Mouse (Mus musculus) frontal cortex, adult (tissue): ENCODE measurements around the gene Mospd2.

ENCODE experiments used
- ATAC-seq: cut with Nextera tagmentation; 2 replicates; pipeline ENCODE4 v1.9.2; 2017; ENCODE audit warnings: mild to moderate bottlenecking, moderate library complexity, mixed read lengths; ENCODE audit not compliant: low TSS enrichment

The Mospd2 gene

GRCm38 (mm10) chrX:164980193-164980775 lies at the start of gene Mospd2, which contains the start of gene Fancb:
Gene Mospd2 (minus strand): TSS chrX:164980375.
Gene Fancb (plus strand): TSS chrX:164980592.
- ATAC-seq, result peak; percentile 100

- ATAC-seq, result no peak
These were observed 24.7 kb upstream of the Mospd2 start, which contains the start of gene Gm17604 for GRCm38 (mm10) chrX:165004779-165005324. Gene Gm17604 (minus strand): TSS chrX:165004829.

GRCm38 (mm10) chrX:165003141-165003540 lies 23.0 kb upstream of the Mospd2 start:
- no peak for ATAC-seq

GRCm38 (mm10) chrX:164978866-164979265 lies 1.3 kb downstream of the Mospd2 start:
- no peak for ATAC-seq

DNA sequence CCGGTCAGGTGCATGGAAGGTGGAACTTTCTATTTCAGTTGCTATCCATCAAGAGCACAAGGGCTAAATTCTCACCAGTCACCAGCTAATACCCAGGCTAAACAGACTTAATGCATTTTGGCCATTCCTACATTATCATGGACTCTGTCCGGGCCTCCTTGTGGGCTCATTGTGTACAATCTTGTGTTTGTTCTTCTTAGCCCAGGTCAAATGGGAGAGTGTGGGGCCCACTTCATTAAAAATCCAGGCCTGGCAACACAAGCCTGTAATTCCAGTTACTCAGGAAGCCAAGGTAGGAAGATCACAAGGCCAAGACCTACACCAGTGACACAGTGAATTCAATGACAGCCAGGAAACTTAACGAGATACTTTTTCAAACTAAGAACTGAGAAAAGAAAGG lies 9.0 kb downstream of the Mospd2 start:
- ATAC-seq, result no peak

DNA sequence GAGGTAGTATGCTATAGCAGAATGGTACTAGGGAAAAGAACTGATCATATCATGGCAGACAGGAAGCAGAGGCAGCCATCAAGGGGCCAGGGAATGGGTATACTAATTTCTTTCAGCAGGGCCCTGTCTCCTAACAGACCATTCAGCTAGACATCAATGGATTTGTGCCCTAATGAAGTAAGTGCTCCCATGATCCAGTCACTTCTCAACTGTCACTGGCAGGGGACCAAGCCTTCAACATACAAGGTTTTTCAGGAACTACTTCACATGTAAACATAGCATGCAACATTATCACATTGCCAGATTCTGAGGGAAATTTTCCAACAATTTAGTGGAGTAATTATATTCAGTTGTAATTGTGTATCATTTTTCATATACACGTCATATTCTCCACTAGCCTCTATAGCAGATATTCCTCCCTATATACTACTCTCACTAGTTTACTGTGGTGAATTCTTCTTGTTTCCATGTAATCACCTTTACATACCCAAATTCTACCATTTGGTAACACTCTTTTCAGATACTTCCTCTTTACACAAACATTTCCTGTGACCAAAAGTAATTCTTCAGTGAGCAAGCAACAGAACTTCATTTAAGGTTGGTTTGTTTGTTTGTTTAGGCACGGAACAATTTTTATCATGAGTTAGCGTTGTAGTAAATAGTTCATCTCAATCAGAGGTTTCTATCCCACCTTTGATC lies 14.3 kb downstream of the Mospd2 start:
- no peak for ATAC-seq

GRCm38 (mm10) chrX:164952601-164953375 lies 27.4 kb downstream of the Mospd2 start:
- peak; percentile 73 for ATAC-seq

DNA sequence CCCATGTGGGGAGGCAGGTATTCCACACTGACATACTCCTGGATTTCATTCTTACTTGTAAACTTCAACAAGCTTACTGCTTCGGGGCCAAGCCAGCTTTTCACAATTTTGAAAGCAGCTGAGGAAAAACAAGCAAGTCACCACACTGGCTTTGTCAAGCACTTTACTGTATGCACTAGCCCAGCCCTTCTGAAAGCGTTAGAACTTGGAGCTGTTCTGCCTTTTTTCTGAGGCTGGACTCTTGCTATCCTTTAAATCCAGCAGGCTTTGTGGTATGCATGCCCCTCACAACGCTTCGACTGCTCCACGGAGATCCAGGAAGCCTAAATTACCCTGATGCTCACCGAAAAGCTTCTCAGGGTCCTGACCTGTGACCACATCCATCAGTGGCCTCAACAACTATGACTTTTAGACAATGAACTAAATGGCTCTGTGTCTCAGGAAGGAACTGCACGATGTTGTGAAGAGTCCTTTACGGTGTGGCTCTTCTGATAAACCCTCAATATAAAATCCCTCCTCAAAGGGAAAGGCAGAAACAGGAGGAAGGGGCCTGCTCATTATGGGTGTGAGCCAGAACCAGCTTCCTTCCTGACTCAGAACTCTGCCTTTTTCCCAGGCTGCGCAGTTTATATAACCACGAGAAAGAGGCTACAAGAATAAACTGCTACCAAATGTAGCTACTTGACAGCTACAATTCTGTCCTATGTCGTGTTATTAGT lies 28.2 kb downstream of the Mospd2 start:
- peak; percentile 77 for ATAC-seq

DNA sequence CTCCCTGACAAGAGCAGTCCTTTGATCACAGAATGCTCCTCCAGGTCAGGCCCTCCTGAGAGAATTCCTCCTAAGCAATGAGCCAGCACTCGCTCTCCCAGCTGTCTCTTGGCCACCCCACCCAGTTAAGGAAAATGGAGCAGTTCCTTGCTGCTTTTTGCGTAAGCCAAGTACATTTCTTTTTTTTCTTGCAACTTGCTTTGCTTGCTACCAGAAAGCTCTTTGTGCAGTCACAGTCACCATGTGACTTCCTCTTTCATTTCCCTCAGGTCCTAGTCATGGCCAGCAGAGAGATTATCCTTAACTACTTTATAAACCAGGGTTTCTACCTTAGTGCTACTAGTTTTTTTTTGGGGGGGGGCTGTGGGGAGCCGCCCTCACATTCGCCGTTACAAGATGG lies 38.6 kb downstream of the Mospd2 start:
- ATAC-seq, result no peak

DNA sequence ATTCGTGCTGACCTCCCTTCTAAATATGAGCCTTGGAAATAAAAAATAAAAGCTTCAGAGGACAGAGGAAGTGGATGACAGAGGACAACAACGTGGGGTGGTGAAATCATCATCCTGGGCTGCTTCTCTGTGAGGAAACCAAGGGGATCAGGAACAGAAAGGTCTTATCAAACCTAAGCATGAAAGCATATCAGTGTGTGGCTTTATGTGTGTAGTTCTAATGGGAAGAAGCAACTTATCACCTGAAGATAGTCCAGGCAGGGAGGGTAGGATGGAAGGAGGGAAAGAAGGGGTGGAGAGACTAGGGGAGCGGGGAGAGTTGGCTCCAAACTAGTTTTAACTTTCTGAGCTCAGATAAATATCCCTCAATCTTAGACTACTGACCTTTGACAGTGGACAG lies 67.2 kb downstream of the Mospd2 start:
- no peak for ATAC-seq

DNA sequence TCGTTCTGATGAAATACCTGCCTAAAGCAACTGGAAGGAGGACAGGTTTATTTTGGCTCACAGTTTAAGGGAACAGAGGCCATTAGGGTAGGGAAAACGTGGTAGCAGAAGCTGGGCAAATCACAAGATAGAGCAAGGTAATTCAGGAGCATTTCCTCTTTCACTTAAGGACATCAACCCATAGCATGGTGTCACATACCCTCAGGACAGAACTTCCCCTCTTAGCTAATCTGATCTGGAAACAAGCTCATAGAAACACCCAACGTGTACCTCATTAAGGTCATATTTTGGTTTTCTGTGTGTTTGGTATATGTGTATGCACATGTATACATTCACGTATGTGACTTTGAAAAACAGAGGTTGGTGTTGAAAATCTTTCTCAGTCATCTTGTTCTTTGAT lies 68.0 kb downstream of the Mospd2 start:
- ATAC-seq, result no peak

DNA sequence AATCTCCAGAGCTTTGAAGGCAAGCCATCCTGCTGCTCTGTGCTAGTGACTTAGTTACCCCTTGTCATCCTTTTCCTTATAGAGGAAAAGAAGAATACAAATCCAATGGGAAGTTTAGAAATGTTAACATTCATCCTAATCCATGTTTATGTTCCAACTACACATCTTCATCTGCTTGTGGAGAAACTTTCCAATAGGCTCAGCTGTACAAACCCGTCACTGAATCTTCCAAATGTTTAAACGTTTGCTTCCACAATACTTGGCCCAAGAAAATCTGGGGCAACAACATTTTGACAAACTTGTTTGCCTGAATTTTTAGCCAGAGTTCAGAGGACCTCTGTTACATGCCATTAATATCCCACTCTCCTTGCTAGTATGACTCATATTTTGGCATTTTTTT lies 78.3 kb downstream of the Mospd2 start:
- ATAC-seq, result peak; percentile 55

DNA sequence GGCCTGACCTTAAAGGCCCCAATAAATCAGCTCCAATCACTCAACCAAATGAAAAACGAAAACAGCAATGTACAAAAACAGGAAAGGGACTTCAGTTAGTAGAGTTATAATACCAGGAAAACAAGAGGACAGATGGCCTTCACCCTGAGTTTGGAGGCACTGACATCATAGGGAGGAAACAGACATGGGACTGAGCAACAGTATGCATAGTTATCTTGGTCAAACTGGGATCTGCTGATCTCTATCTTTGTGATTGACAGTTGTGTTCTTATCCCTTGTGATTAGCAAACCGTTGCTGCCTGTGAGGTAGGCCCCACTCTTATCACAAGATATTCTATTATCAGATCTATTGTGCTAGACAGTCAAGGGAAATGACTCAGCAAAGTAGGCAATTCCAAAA lies 80.4 kb downstream of the Mospd2 start:
- no peak for ATAC-seq

- ATAC-seq, result no peak
These were observed 93.9 kb downstream of the Mospd2 start for GRCm38 (mm10) chrX:164886260-164886659.
